Mouse (Mus musculus) midbrain, embryonic 14.5 days (tissue): ENCODE data around the gene Fam189a1. TPM values are rescaled to one million over a fixed set of nuclear protein-coding genes. Genes with fewer than 3 reads are reported as not detected.

Experiments used
- microRNA-seq: library from miRNA; unstranded; fragments of <30 nt; microRNA quantifications from one replicate; pipeline ENCODE4, GENCODE M21; 2016
- polyA plus RNA-seq: library from polyadenylated mRNA; unstranded; fragments of >200 nt; fragmentation: Nextera tagmentation; extraction: Ambion mirVana; gene quantifications from 2 replicates; pipeline ENCODE4 v1.2.1, GENCODE M21; 2014

Fam189a1 gene
- polyA plus RNA-seq, 1 experiment from 2014 or later = 9.9 TPM

Small RNA genes lying within 50 kb of the gene (microRNA-seq; reads per million reads assigned to microRNA genes)
- gene Gm25249 = not detected
